Mouse (Mus musculus): ENCODE results near the gene Bcl2a1b.
"Not testable (repeated sequence)": the region's sequence is repeated elsewhere in the genome, so short reads cannot be mapped to it uniquely, and the experiment has no call there.

Gene Bcl2a1b

GRCm38 (mm10) chr9:89240516-89241019 is 41.6 kb downstream of the Bcl2a1b start:
- not testable (repeated sequence) for DNase-seq (ENCODE audit: low spot score)

DNA sequence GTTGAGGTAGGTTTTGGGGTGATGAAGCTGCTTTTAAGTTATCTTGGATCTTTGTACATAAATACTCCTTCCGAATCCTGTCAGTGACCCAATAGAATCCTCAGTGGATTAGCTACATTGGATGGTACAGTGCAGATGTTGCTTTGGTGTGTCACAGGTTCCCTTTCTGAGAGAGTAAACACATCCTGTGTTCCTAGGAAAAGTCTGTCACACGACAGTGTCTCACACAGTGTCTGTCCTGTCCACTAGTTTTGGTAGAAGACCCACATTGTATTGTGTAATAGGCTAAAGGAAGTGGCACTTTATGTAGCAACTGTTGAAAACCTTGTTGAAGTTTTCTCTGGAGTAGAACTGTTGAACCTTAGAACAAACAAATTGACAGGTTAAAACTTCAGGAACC is 54.4 kb downstream of the Bcl2a1b start:
- DNase-seq (ENCODE audit: low spot score): no peak

DNA sequence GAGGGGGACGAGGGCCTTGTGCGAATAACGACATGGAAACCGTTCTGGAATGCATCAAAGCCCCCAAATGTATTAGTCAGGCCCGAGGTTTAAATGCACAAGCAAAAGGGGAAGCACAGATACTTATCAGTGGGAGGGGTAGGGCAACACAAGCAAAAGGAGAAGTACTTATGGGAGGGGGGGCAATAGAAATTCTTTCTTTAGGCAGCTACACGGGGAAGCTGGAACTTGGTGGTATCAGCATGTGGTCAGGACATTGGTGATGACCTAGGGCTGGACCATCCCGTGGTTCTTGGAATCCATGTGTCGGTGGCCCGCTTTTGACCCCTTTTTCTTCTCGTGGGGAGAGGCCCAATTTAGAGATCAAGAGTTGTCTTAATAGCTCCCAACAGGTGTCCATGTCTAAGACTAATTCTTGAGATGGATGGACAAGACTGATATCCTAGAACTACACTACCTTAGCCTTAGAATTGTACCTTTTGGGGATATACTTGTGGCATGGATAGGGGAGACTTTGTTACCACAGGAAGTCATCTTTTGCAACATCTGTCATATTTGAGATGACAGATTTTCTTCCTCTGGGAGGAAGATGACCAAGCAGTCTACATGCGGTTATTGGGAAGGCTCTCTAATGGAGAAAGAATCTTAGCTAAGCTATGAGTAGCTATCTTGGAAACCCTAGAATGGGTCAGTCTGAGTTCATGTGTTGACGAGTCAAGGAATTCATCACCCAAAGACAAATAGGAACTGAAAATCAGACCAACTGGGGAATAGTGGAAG is 57.7 kb downstream of the Bcl2a1b start:
- DNase-seq (ENCODE audit: low spot score): no peak
